Mouse (Mus musculus): ENCODE results near the gene Upb1. TPM values are rescaled to one million over a fixed set of nuclear protein-coding genes. Genes with fewer than 3 reads are reported as not detected.
"Not testable (repeated sequence)": the region's sequence is repeated elsewhere in the genome, so short reads cannot be mapped to it uniquely, and the experiment has no call there.

Upb1 gene
- polyA plus RNA-seq, 1 experiment from 2014 or later = 0.15 TPM

GRCm38 (mm10) chr10:75394796-75395195, 6.1 kb upstream of the Upb1 start:
- no peaks in the 10 kb centered on the region for H3K4me1 ChIP-seq (replicated peaks)
- ATAC-seq (ENCODE audit: insufficient number of reproducible peaks, low FRiP score) = no peak
- 82% methylated on average over 8 of the region's 8 CpGs for WGBS
- H3K36me3 ChIP-seq = no peaks in the 10 kb centered on the region
- no peaks in the 10 kb centered on the region for H3K27me3 ChIP-seq (replicated peaks)
- H3K9ac ChIP-seq = no peak overlapping the region
- no peak overlapping the region for H3K4me3 ChIP-seq
- H3K9me3 ChIP-seq (replicated peaks) = no peaks in the 10 kb centered on the region
- no peak overlapping the region for H3K4me2 ChIP-seq
- H3K27ac ChIP-seq (ENCODE audit: poor library complexity, severe bottlenecking) = no peak overlapping the region

- Histone ChIP-seq H3K27me3 (replicated peaks) (no peaks in the 10 kb centered on the region), H3K9me3 (replicated peaks) (no peaks in the 10 kb centered on the region), H3K9ac (no peak overlapping the region), H3K4me1 (replicated peaks) (no peaks in the 10 kb centered on the region), H3K4me2 (0 out of 2 replicates have a peak overlapping the region, but pooled peaks have one; percentile 14), H3K36me3 (no peaks in the 10 kb centered on the region), H3K27ac (ENCODE audit: poor library complexity, severe bottlenecking) (no peak overlapping the region), H3K4me3 (no peak overlapping the region)
- ATAC-seq (ENCODE audit: insufficient number of reproducible peaks, low FRiP score) = peak; percentile 72
- 40% methylated on average over 14 of the region's 14 CpGs for WGBS
Observed at GRCm38 (mm10) chr10:75396966-75397365, 3.9 kb upstream of the Upb1 start.

- Histone ChIP-seq H3K27me3 (replicated peaks) (no peaks in the 10 kb centered on the region), H3K4me3 (no peak overlapping the region), H3K27ac (ENCODE audit: poor library complexity, severe bottlenecking) (no peak overlapping the region), H3K4me1 (replicated peaks) (peaks cover 17% of the 10 kb centered on the region), H3K9me3 (replicated peaks) (no peaks in the 10 kb centered on the region), H3K36me3 (no peaks in the 10 kb centered on the region), H3K4me2 (no peak overlapping the region), H3K9ac (no peak overlapping the region)
- 63% methylated on average over 8 of the region's 8 CpGs for WGBS
- no peak for ATAC-seq (ENCODE audit: insufficient number of reproducible peaks, low FRiP score)
Observed at GRCm38 (mm10) chr10:75405916-75406315, 5.0 kb downstream of the Upb1 start.

GRCm38 (mm10) chr10:75406755-75407154, 5.8 kb downstream of the Upb1 start:
- Histone ChIP-seq H3K27ac (ENCODE audit: poor library complexity, severe bottlenecking) (no peak overlapping the region), H3K4me1 (replicated peaks) (peaks cover 22% of the 10 kb centered on the region), H3K36me3 (no peaks in the 10 kb centered on the region), H3K4me2 (peak overlapping the region; percentile 31; the same call in 1 of the 2 replicates), H3K9ac (no peak overlapping the region), H3K27me3 (replicated peaks) (no peaks in the 10 kb centered on the region), H3K4me3 (no peak overlapping the region), H3K9me3 (replicated peaks) (no peaks in the 10 kb centered on the region)
- WGBS = 47% methylated on average over 13 of the region's 13 CpGs
- ATAC-seq (ENCODE audit: insufficient number of reproducible peaks, low FRiP score) = peak; percentile 29; the same call in 1 of the 2 replicates

- Histone ChIP-seq H3K4me3 (no peak overlapping the region), H3K36me3 (no peaks in the 10 kb centered on the region), H3K27ac (ENCODE audit: poor library complexity, severe bottlenecking) (no peak overlapping the region), H3K27me3 (replicated peaks) (no peaks in the 10 kb centered on the region), H3K9ac (no peak overlapping the region), H3K4me1 (replicated peaks) (peaks cover 32% of the 10 kb centered on the region), H3K9me3 (replicated peaks) (no peaks in the 10 kb centered on the region), H3K4me2 (no peak overlapping the region)
- ATAC-seq (ENCODE audit: insufficient number of reproducible peaks, low FRiP score) = no peak
- WGBS = 82% methylated on average over 4 of the region's 4 CpGs
Observed at GRCm38 (mm10) chr10:75407741-75408140, 6.8 kb downstream of the Upb1 start.

GRCm38 (mm10) chr10:75411343-75412113, 10.6 kb downstream of the Upb1 start:
- H3K27me3 ChIP-seq (replicated peaks); H3K4me2 ChIP-seq; H3K36me3 ChIP-seq; H3K27ac ChIP-seq (ENCODE audit: poor library complexity, severe bottlenecking); H3K9ac ChIP-seq; H3K4me3 ChIP-seq; H3K9me3 ChIP-seq (replicated peaks); ATAC-seq (ENCODE audit: insufficient number of reproducible peaks, low FRiP score): not testable (repeated sequence)
- H3K4me1 ChIP-seq (replicated peaks) = peaks cover 28% of the 10 kb centered on the region
- WGBS = 43% methylated on average over 9 of the region's 10 CpGs

GRCm38 (mm10) chr10:75412114-75413103, 11.5 kb downstream of the Upb1 start:
- WGBS = 65% methylated on average over 27 of the region's 27 CpGs
- Histone ChIP-seq H3K4me1 (replicated peaks) (peaks cover 24% of the 10 kb centered on the region), H3K4me2 (peak overlapping the region; percentile 33), H3K4me3 (no peak overlapping the region), H3K36me3 (no peaks in the 10 kb centered on the region), H3K27ac (ENCODE audit: poor library complexity, severe bottlenecking) (no peak overlapping the region), H3K27me3 (replicated peaks) (no peaks in the 10 kb centered on the region), H3K9me3 (replicated peaks) (no peaks in the 10 kb centered on the region), H3K9ac (no peak overlapping the region)
- no peak for ATAC-seq (ENCODE audit: insufficient number of reproducible peaks, low FRiP score)

GRCm38 (mm10) chr10:75414925-75415324, 14.0 kb downstream of the Upb1 start:
- no peak overlapping the region for H3K9ac ChIP-seq
- H3K36me3 ChIP-seq = no peaks in the 10 kb centered on the region
- H3K4me3 ChIP-seq = no peak overlapping the region
- H3K27me3 ChIP-seq (replicated peaks) = no peaks in the 10 kb centered on the region
- 76% methylated on average over 7 of the region's 7 CpGs for WGBS
- no peaks in the 10 kb centered on the region for H3K9me3 ChIP-seq (replicated peaks)
- no peak overlapping the region for H3K27ac ChIP-seq (ENCODE audit: poor library complexity, severe bottlenecking)
- no peak overlapping the region for H3K4me2 ChIP-seq
- H3K4me1 ChIP-seq (replicated peaks) = peaks cover 22% of the 10 kb centered on the region
- no peak for ATAC-seq (ENCODE audit: insufficient number of reproducible peaks, low FRiP score)

GRCm38 (mm10) chr10:75417363-75418042, 16.6 kb downstream of the Upb1 start:
- Histone ChIP-seq H3K36me3 (no peaks in the 10 kb centered on the region), H3K9ac (no peak overlapping the region), H3K4me3 (no peak overlapping the region), H3K4me1 (replicated peaks) (0 out of 2 replicates have a peak, but pooled peaks cover 2% of the 10 kb centered on the region), H3K27me3 (replicated peaks) (no peaks in the 10 kb centered on the region), H3K27ac (ENCODE audit: poor library complexity, severe bottlenecking) (no peak overlapping the region), H3K9me3 (replicated peaks) (no peaks in the 10 kb centered on the region), H3K4me2 (no peak overlapping the region)
- ATAC-seq (ENCODE audit: insufficient number of reproducible peaks, low FRiP score) = no peak
- 92% methylated on average over 8 of the region's 8 CpGs for WGBS

- WGBS = 62% methylated on average over 4 of the region's 4 CpGs
- no peak for ATAC-seq (ENCODE audit: insufficient number of reproducible peaks, low FRiP score)
- no peak overlapping the region for H3K9ac ChIP-seq
Observed at GRCm38 (mm10) chr10:75418747-75419146, 17.8 kb downstream of the Upb1 start.

More at GRCm38 (mm10) chr10:75418747-75419146, 17.8 kb downstream of the Upb1 start:
- H3K27ac ChIP-seq (ENCODE audit: poor library complexity, severe bottlenecking) = no peak overlapping the region
- H3K9me3 ChIP-seq (replicated peaks) = 0 out of 2 replicates have a peak, but pooled peaks cover 4% of the 10 kb centered on the region
- no peak overlapping the region for H3K4me2 ChIP-seq
- no peaks in the 10 kb centered on the region for H3K36me3 ChIP-seq
- no peak overlapping the region for H3K4me3 ChIP-seq
- H3K4me1 ChIP-seq (replicated peaks) = no peaks in the 10 kb centered on the region
- H3K27me3 ChIP-seq (replicated peaks) = no peaks in the 10 kb centered on the region
